Mouse (Mus musculus): ENCODE data around the gene St3gal3. TPM values are rescaled to one million over a fixed set of nuclear protein-coding genes. Genes with fewer than 3 reads are reported as not detected.
A peak's percentile ranks its signal among the peaks of the same experiment; 100 is the strongest.

Gene St3gal3
- total and polyA plus RNA-seq, 3 experiments, result 16.4 to 23.3 TPM; not detected in 1

DNA sequence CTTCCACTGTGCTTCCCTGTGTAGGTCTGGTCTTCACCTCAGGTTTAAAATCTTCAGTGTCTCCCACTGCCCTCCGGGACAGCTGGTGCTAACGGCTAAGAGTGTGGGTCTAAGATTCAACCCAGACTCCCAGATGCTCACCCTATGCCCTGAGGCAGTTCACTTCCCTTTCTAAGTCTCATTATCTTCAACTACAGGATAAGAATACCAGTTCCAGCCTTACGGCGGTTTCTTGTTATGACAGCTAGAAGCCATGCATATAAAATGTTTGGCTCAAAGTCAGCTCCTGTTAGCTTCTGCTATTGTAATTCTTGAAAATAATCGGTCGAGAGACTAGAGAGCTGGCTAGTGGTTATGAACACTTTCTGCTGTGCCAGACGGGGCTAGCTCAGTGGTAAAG, 187.2 kb downstream of the St3gal3 start (continued):
- TF ChIP-seq USF2 (IDR thresholded peaks at IDR 0.05; ENCODE audit: borderline replicate concordance in 1 of 2, insufficient read depth in 1 of 2, low read depth in 1 of 2, low read length in 2 of 2) (no peak), BHLHE40 (IDR thresholded peaks at IDR 0.05; ENCODE audit: borderline replicate concordance, low read depth, low read length) (no peak; the same call in 1 of the 2 replicates)

DNA sequence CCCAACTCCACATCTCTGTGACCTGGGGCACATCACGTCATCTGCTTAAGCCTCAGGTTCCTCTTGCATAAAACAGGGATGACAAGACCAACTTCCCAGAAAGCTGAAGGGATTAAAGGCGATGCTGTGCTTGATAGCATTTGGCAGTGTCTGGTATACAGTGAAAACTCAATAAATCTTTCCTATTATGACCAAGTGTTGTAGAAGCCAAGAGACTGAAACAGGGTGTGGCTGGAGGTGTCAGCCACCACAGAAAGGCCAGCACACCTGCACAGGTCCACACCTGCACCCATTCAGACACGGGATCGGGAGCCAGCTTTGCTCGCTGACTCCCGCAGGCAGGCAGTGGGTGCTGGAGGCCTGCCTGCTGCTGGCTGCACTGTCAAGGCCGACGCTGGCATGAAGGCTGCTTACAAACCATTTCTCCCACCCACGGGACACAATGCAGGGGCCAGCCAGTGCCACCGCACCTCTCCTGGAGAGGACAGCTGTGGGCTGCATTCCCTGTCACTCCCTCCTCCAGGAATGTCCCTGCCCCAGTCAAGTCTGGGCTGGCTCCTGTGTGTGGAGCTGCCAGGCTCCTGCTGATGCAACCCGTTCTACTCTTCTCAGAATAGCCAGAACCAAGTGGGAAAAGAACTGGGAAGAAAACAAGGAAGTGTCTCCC, 187.9 kb downstream of the St3gal3 start:
- Histone ChIP-seq H3K27me3 (ENCODE audit: control insufficient read depth in 1 of 2, insufficient read depth in 2 of 2, low read length in 2 of 2) (no peaks in the 10 kb centered on the region), H3K4me1 (ENCODE audit: control insufficient read depth in 1 of 2, insufficient read depth in 2 of 2, low read length in 2 of 2) (peaks cover 12 to 19% of the 10 kb centered on the region in 2 experiments), H3K9ac (ENCODE audit: control insufficient read depth, low read depth, low read length, poor library complexity, severe bottlenecking) (peak overlapping the region; percentile 7; the same call in 1 of the 2 replicates), H3K36me3 (ENCODE audit: control insufficient read depth in 1 of 2, insufficient read depth in 2 of 2, low read length in 2 of 2) (peaks cover 0 to 15% of the 10 kb centered on the region in 2 experiments; a peak in 2 of 4 replicates), H3K27ac (ENCODE audit: control insufficient read depth, low read depth, low read length) (peak overlapping the region; percentile 61; the same call in 1 of the 2 replicates), H3K79me2 (ENCODE audit: control insufficient read depth, insufficient read depth, low read length, poor library complexity) (no peaks in the 10 kb centered on the region), H3K9me3 (replicated peaks; ENCODE audit: insufficient read depth, low read length) (no peaks in the 10 kb centered on the region), H3K4me3 (ENCODE audit: control insufficient read depth in 1 of 2, insufficient read depth in 1 of 2, low read depth in 2 of 2, low read length in 2 of 2) (no peak overlapping the region)
- no peak for DNase-seq (ENCODE audit: low read depth, low spot score)
- TF ChIP-seq MYB (IDR thresholded peaks at IDR 0.05; ENCODE audit: low read depth, low read length) (no peak), POLR2AphosphoS2 (IDR thresholded peaks at IDR 0.05; ENCODE audit: low read length) (no peak), POLR2A (IDR thresholded peaks at IDR 0.05; ENCODE audit: control insufficient read depth in 1 of 2, insufficient read depth in 1 of 2, low read depth in 1 of 2, low read length in 2 of 2, poor library complexity in 1 of 2) (no peak), EP300 (IDR thresholded peaks at IDR 0.05; ENCODE audit: low read depth in 1 of 2, low read length in 2 of 2) (no peak), MEF2A (IDR thresholded peaks at IDR 0.05; ENCODE audit: extremely low read depth, insufficient replicate concordance, low read depth, low read length, poor library complexity, severe bottlenecking) (no peak), KAT2A (conservative IDR thresholded peaks at IDR 0.05; ENCODE audit: low read depth, low read length) (no peak), ELF1 (IDR thresholded peaks at IDR 0.05; ENCODE audit: low read depth, low read length) (no peak), GABPA (IDR thresholded peaks at IDR 0.05; ENCODE audit: low read depth, low read length) (no peak), RAD21 (IDR thresholded peaks at IDR 0.05; ENCODE audit: low read depth, low read length) (no peak)

GRCm38 (mm10) chr4:117943317-117943716, 191.4 kb downstream of the St3gal3 start:
- no peak overlapping the region for H3K9ac ChIP-seq (ENCODE audit: control insufficient read depth, low read depth, low read length, poor library complexity, severe bottlenecking)
- TF ChIP-seq MAZ (IDR thresholded peaks at IDR 0.05; ENCODE audit: low read depth, low read length) (no peak), ZNF384 (IDR thresholded peaks at IDR 0.05; ENCODE audit: low read depth, low read length) (no peak)
- peaks cover 0 to 14% of the 10 kb centered on the region in 2 experiments; a peak in 2 of 4 replicates for H3K36me3 ChIP-seq (ENCODE audit: control insufficient read depth in 1 of 2, insufficient read depth in 2 of 2, low read length in 2 of 2)
- H3K4me3 ChIP-seq (ENCODE audit: control insufficient read depth in 1 of 2, insufficient read depth in 1 of 2, low read depth in 2 of 2, low read length in 2 of 2), result no peak overlapping the region
- peaks cover 10 to 14% of the 10 kb centered on the region in 2 experiments for H3K4me1 ChIP-seq (ENCODE audit: control insufficient read depth in 1 of 2, insufficient read depth in 2 of 2, low read length in 2 of 2)
- no peak overlapping the region for H3K27ac ChIP-seq (ENCODE audit: control insufficient read depth, low read depth, low read length)
- no peaks in the 10 kb centered on the region for H3K27me3 ChIP-seq (ENCODE audit: control insufficient read depth in 1 of 2, insufficient read depth in 2 of 2, low read length in 2 of 2)
- H3K79me2 ChIP-seq (ENCODE audit: control insufficient read depth, insufficient read depth, low read length, poor library complexity), result no peaks in the 10 kb centered on the region
- DNase-seq (ENCODE audit: low read depth, low spot score), result no peak
- H3K9me3 ChIP-seq (replicated peaks; ENCODE audit: insufficient read depth, low read length), result no peaks in the 10 kb centered on the region
